Mouse (Mus musculus) hematopoietic stem cell, adult 5-6 weeks (primary cell): ENCODE results near the gene Psmc3. TPM values are rescaled to one million over a fixed set of nuclear protein-coding genes. Genes with fewer than 3 reads are reported as not detected.
A peak's percentile ranks its signal among the peaks of the same experiment; 100 is the strongest.

Source experiments
- ATAC-seq, 2 experiments: fragments of 125-278 bp in 1 of 2; replicated peaks in 1 of 2; 2 replicates each; pipeline ENCODE4 v1.8.0; 2016 to 2017; ENCODE audit warnings: inconsistent platforms in 2 of 2, mild to moderate bottlenecking in 2 of 2, moderate number of reproducible peaks in 2 of 2, low read depth in 1 of 2, moderate TSS enrichment in 1 of 2; ENCODE audit not compliant: low FRiP score in 2 of 2, poor library complexity in 2 of 2, severe bottlenecking in 2 of 2, insufficient read depth in 1 of 2, low TSS enrichment in 1 of 2
- total RNA-seq: library from RNA; stranded (forward); fragments of 172-1452, 232-1000 nt; gene quantifications from 2 replicates; pipeline ENCODE4 v1.2.3, GENCODE M21; 2017

Psmc3 gene
- total RNA-seq, 1 experiment from 2014 or later, result 247 TPM

DNA sequence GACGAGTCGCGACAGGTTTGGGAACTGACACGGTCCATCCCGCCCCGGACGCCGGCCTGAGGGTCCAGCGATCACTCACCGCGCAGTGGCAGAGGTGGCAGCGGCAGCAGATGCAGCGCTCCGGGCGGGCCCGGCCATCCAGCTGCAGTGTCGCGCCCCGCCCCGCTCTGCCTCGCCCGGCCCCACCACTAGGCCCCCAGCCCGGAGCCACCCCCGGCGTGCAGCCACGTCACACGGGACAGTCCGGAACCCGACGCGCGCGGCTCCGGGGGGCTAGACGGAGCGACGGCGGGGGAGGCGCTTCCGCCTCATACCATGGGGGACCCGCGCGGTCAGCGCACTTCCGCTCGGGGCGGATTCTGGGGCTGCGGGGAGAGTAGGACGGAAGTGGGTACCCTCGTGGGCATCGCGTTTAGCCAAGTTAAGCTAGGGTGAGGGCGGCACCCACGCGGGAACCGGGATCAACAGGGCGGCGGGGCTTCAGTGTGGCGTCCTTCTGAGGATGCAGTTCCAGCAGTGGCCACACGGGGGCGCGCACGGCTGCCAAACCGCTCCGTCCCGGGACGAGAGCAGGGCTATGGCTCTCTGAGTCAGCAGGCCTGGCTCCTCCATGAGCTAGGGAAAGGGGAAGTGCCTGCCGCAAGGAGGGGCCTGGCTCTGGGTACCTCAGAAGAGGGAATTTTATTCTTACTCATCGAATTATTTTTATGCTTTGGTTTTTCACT lies 16.4 kb downstream of the Psmc3 start, which contains the start of gene Slc39a13:
Slc39a13 (minus strand) TSS at position 342 of the 725 bp plus-strand sequence.
- ATAC-seq, result peak; percentile 89 to 95

DNA sequence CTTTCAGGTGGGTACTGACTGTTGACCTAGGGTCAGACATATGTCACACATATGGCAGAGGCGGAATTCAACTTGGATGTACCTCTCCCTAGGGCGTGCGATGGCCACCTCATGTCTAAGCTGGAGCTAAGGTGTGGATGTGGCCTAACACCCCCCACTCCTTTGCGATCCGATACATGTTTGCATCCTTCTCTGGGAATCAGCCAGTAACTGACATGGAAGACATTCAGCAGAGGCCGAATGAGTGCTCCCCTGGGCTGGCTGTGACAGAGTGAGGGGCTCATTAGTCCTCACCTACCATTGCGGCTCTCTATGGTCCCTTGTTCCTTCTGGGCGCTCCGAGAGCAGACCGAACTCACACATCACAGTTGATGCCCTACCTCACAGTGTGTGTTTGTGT lies 17.2 kb downstream of the Psmc3 start:
- ATAC-seq, result no peak

DNA sequence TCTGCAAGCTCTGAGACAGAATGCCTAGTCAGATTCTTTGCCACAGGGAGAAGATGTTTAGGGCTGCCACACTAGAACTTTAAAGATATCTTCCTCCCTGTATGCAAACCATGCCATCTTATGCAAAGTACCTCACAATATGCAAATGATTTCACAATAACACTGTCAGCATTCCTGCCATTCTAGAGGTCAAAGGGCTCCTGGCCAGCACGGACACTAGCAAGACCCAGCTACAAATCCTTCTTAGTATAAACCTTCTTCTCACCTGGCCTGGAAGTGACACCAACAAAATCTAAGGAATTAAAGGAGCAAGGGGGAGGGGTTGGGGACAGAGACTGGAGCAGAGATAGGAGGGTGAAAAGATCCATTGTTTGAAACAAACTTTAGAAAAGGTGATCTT lies 18.3 kb downstream of the Psmc3 start:
- ATAC-seq, result no peak

DNA sequence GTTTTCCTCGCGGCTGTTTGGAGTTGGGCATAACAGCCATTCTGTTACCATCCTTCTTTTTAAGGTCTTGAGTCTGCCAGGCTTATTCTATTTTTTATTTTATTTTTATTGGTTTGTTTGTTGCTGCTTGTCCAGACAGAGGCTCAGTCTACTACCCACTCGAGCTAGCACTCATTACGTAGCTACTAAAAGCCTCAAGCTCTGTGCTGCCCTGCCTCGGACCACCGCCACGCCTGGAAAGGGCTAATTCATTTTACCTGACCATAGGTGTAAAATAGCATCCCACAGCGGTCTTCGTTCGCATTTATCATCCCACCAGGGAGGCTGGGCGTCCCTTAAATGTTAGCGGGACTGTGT lies 24.1 kb downstream of the Psmc3 start:
- no peak for ATAC-seq

DNA sequence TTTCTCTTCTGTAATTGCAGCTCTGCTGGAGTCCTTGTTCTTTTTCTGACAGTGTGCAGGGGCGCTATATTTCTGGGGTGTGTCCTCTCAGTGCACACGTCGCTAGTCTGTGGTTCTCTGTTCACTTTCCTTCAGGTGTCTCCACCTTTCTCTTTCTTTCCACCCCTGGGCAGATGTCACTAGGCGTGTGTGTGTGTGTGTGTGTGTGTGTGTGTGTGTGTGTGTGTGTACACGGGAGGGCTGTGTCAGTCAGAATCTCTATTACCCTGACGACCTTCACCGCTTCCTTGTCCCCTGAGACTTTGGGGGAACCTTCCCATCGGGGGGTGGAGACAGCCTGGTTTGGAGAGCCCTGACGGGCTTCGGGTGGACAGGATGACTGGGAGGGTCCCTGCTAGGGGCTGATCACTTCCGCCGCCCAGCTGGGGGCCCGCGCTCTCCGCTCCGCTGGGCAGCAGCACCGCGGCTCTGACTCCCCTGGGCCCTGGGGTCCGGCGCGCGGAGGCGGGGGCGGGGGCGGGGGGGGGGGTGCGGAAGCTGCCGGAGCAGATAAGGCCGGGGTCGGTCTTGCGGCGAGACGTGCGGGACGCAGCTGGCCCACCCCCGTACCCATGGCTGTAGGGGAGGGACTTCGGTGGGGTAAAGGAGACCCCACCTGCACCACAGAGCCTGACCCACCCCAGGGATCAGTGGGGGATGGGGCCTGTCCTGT lies 24.7 kb downstream of the Psmc3 start:
- peak in 1 of 2 experiments; percentile 14; a peak in 1 of 4 replicates for ATAC-seq

DNA sequence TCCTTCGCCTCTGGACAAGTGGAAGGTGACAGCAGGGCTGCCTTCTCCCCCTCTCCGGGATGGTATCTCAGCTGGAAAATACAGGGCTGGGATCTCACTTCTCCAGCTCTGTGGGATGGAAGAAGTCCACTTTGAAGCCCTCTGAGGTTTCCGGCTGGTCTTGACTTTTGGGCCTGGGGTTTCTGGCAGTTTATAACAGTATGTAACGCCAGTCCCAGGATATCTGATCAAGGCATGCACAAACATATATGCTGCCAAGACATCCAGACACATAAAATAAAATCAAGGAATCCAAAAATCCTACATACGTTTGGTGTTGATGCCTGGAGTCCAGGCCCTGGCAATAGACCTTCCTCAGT lies 25.2 kb downstream of the Psmc3 start:
- ATAC-seq, result no peak

DNA sequence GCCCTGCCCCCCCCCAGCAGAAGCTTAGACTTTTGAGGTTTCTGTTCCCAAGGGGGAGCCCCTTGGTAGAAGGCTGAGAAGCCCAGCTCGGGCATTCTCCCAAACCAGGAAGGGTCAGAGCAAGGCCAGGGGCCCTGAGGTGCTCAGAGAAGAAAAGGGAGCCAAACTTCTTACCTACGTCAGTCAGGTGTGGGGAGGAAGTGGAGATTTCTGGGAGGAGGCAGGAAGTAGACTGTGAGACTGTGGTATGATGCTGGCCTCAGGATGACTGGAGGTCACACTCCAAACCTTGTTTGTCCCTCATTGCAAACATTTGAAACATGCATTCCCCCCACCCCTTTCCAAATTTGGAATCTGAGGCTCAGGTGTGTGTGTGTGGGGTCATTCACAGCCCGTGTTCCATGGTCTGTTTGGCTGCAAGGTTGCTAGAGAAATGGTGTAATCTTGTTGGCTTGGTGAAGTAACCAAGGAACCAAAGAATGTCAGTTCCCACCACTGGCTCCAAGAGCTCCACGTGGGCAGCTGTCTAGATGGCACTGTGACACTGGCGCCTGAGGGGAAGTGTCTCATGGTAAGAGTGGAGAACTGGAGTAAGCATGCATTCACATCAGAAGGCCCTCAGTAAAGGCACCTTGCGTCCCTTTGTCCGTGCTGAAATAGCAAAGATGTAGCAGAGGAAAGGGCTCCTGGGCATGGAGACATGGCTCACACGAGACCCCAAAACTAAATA lies 27.1 kb downstream of the Psmc3 start:
- peak in 1 of 2 experiments; percentile 25; a peak in 2 of 4 replicates for ATAC-seq

DNA sequence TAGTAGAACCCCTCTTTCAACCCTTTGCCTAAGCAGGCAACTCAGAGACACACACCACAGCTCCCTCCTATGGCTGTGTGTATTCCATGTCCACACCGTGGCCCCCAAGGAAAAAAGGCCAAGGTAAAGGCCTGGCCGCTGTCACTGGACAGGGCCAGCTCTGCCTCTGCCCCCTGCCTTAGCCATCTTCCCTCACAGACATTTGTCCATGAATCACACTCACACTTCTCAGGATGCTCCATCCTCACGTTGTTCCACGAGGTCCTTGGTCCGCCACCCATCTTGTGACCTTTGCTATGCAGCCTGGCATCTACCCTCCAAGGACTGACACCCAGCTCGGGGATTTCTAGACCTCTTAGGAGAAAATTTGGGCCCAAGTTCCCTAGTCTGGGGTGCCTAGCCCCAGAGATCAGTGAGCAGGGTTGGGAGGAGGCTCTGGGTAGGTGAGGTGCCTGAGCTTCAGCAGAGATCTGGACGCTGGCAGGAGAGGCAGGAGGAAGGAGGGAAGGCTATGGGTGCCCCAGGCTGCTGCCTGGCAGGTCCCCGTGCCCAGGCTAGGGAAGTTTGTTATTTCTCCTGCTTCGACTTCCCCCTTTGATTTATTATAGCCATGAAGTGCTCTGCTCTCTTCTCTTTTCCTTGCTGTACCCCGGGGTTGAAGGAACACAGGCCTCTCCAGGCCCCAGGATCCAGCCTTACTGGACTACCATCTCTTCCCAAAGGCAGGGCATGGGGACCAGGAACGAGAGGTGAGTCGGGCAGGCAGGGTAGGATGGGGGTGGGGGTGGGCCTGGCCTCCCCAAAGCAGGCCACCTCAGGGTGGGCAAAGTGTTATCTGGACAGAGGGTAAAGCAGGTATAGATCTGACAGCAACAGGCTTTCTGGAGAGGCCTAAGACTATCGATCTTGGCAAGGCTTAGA lies 28.2 kb downstream of the Psmc3 start, which contains the start of gene Spi1:
Spi1 (plus strand) TSS at position 616 of the 921 bp plus-strand sequence.
- no peak for ATAC-seq

DNA sequence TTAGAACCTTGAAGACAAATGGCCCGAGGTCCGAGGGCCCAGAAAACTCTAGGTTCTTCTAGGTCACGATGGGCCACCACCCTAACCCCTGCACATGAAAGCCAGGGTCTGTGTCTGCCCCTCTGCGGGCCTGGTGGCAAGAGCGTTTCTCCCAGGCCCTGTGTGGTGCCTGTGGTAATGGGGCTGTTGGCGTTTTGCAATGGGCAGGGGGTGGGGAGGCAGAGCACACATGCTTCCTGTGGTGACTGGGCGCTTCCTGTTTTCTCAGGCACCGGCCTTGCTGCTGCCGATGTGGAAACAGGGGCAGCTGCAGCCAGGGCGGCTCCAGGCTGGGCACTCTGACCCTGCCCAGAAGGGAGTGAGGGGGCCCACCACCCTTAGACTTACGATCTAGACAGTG lies 29.0 kb downstream of the Psmc3 start:
- peak; percentile 80 to 81 for ATAC-seq

DNA sequence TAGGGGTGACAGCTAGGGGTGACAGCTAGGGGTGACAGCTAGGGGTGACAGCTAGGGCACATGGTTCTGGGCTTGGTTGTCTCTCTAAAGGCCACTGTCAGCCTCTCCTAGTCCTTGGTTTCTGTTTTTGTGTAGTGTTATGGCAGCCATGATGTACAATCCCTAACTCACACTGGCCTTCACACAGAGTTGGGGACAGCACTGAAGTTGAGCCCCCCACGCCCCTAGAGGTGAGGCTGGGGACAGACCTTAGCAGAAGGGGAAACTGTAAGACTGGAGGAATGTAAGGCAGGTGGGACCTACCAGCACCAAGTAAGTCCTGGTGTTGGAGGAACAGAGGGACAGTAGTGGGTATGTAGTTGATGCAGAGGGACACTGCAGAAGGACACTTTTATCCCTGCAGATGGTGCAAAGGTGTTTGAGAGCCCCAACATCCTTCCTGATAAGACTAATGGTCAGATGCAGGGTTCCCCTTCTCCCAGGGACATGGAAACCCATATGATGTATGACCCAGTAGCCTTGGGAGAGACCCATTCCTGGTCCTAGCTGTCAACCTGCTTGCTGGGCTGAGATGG lies 29.6 kb downstream of the Psmc3 start:
- peak in 1 of 2 experiments; percentile 1; a peak in 1 of 4 replicates for ATAC-seq

DNA sequence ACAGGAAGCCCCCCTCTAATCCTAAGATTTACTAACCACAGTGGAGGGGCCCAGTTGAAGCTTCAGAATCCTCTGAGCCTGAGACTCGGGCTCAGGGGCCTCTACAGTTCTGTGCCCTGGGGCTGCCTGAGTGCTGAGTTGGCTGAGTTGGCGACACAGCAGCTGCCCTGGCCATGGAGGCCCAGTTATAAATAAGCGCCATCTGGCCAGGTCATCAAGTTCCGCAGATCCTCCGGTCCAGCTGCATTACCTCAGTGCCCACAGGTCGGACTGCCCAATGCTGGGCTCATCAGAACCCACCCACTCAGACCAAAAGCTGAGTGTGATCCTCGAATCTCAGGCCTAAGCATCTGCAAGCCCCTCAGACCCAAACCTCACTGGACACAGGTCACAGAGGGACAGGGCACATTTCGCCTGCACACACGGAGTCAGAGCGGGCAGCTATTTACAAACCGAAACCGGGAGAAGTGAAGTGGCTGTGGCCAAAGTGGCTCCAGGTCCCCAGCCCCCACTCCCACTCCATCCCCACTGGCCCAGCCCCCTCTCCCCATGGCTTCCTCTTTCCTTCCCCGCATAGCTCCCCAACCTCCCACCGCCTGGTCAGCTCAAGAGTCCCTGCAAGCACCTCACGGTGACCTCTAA lies 30.5 kb downstream of the Psmc3 start:
- no peak for ATAC-seq

DNA sequence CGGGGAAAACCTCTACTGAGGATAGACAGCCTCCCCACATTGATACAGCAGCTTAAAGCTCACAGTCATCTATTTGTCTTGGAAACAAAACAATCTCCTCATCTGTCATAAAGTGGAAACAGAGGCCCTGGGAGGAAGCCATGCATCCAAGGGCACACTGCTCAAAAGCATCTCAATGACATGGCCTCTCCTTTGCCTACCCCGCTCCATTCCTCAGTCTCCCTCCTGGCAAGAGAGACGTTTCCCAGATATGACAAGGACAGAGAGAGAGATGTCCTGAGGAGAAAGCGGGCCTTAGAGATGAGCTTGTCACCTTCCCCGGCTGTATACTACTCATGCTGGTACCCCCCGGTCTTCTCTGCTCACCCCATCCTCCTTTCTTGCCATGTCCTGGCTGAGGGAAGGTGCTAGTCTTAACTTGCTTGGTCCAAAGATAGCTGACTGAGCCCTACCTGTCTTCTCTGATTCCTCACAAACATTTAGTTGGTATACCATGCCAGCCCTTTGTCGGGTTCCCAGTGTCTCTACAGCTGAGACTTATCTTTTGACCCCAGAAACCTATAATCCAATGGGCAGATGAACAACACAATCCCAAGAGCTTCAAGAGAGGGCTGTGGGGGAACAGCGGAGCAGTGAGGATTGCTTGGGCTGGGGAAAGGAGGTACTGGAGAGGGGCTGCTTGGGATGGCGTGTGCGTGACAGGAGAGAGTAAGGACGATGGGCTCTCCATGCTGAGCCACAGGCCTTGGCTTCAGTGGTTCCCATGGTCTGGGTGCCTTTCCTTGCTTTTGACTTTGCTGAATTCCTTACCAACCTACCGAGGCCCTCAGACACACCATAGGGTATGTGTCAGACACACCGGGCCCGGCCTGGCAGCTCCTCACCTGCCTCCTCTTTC lies 31.9 kb downstream of the Psmc3 start:
- no peak for ATAC-seq

DNA sequence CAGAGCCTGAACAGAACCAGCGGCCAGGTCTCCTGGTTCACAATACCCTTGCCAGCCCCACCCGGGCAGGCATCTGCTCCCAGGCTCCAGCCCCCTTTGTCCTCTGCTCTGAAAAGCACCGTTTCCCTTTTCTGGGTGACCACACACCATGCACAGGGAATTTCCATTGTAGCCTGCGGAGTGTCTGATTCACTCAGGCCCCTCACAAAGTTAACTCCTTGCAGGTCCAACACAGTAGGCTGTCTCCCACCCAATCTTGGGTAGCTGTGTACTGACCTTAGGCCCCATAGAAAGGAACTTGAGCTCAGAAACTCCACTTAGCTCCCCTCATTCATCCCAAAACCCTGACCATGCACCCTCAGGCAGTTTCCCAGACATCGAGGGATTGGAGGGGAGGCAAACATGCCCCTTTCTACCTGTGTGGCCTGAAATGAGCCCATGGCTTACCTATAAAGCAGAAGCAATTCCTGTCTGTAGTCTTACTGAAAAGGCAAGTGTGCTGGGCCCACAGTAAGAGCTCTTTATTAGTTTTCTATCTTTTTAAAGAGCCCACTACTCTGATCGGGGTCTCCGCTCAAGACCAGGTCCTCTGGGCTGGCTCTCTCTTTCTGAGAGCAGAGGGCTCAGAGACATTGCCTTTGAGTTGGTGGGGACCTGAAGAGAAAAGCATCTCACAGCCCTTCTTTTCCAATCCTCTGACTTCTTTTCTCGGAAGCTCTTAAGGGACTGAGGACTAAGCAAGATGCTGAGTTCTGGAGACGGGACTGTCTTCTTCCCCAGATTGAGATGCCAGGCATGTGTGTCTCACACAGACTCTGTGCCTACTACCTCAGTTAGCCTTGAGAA lies 32.8 kb downstream of the Psmc3 start:
- ATAC-seq, result 0 out of 4 replicates have a peak, but pooled peaks of 1 of the 2 experiments have one; percentile 8

DNA sequence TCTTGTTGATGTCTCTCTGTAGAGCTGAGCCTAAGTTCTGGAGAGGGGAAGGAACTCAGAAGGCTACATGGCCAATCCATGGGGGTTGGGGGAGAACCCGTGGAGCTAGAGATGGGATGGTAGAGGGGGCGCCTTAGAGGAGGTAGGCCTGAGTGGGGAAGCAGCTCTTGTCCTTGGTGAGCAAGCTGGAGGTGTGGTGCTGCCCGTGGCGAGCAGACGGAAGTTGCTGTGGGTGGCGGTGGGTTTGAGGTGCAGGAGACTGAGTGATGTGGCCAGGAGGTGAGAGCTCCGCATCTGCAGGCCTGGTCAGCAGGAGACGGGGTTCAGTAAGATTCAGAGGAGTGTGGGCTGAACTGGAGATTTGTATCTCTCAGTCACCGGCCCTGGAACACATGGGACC lies 33.6 kb downstream of the Psmc3 start:
- peak in 1 of 2 experiments; percentile 16; a peak in 1 of 4 replicates for ATAC-seq

DNA sequence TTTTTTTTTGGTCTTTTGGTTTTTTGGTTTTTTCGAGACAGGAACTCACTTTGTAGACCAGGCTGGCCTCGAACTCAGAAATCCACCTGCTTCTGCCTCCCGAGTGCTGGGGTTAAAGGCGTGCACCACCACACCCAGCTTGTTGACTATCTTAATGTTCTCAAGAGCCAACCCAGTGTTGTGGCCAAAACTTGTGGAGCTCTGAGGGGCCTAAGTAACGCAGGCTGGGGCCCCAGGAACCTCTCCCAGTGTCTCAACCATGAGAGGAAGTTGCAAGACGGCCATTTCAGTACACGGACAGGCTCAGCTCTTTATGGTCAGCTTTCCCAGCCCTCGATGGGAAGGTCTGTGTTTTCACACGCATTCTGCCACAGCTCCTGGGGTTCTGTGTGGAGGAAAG lies 35.2 kb downstream of the Psmc3 start:
- ATAC-seq, result peak in 1 of 2 experiments; percentile 31; a peak in 1 of 4 replicates
